Mouse (Mus musculus) heart, postnatal 4 days (tissue): ENCODE measurements around the gene Kiss1. TPM values are rescaled to one million over a fixed set of nuclear protein-coding genes. Genes with fewer than 3 reads are reported as not detected.

Source experiments
- DNase-seq: peaks from one replicate; pipeline ENCODE4 v3.0.0; 2021
- total RNA-seq, 2 experiments: library from RNA; stranded (reverse); gene quantifications; 2 replicates each; pipeline ENCODE4 v1.2.3; 2021

The Kiss1 gene
- total RNA-seq = not detected

DNA sequence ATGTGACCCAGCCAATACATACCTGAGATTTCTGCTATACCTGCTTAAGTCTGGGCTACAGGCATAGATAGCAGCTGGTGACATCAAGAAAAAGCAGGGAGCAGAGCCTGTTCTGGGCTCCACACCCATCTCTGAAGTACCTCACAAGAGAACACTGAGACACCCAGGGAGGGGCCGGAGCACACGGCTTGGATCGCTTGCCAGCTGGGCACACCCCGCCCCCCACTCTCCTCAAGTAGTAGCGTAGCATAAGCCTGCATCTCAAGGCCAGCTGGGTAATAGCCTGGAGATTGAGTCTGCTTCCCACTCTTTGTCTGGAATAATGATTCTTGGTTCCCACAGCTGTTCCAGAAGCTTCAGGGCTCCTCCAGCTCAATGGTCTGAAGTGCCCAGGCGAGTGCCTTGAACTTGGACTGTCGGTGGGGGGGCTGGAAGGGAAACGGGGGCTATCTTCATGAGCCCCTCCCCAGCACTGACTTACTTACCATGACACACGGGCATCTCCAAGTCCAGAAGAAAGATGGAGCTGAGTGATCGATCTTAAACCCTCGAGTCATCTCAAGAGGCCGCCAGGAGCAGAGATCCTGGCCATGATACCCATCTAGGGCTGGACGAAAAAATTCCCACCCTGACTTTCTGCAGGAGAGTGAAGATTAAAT is at the start of gene Kiss1:
Gene Kiss1 (plus strand): TSS at position 609 of the 659 bp plus-strand sequence.
- no peak for DNase-seq

GRCm38 (mm10) chr1:133274163-133274562 is 47.5 kb upstream of the Kiss1 start:
- DNase-seq = no peak

DNA sequence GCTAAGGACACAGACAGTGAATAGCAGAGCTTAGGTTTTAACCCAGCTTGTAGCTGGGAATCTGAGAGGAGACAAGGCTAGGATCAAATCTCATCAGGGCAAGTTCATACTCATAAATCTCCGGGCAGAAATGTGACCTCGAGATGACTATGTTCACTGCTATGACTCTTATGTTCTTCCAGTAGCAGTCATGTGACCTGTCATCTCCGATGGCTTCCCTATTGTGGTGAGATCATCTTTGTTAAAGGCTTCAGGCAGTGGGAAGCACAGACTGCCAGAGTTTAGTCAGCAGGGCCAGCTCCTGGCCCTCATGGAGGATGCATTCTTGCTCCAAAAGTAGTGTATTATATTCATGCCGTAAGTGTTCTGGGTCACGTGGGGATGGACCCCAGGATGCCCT is 44.7 kb upstream of the Kiss1 start:
- DNase-seq = no peak

GRCm38 (mm10) chr1:133278539-133278938 is 43.1 kb upstream of the Kiss1 start:
- DNase-seq = no peak

GRCm38 (mm10) chr1:133278946-133279631 is 42.6 kb upstream of the Kiss1 start:
- no peak for DNase-seq

DNA sequence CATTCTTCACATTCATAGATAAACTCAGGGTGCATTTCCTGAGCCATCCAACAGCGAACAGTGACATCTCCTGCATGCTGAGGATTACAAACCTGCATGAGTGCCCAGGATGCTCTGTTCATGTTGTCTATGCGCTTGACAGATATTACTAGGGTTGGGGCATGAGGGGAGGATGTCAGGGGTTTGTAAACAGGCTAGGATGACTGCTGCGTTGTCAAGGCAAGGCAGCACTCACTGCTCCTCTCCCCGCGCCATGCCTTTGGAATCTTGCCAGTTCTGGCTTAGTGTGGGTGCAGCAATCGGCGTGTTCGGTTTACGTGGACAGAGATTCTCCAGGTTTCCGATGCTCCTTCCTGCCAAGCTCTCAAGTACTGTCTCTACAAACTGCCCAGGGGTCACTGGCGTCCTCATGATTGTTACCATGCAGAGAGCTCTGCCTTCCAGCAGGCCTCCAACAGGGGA is 42.0 kb upstream of the Kiss1 start:
- no peak for DNase-seq

DNA sequence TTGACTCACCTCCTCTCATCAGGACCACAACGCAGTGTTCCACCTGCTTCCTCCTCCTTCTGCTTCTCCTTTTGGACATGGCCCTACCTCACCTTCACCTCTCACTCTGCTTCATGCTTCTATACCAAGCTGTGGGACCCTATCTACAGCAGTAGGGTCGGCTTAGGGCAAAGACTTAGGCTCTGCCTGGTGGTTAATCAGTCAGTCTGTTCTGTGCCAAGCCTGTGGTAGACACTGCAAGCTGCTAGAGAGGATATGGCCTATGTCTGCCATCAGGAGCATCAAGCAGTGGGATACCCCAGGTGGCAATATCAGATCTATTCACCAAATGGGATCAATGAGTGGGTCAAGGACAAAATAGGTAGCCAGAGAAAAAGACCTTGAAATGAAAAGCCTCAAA is 41.1 kb upstream of the Kiss1 start:
- DNase-seq = no peak

- DNase-seq = no peak
Observed at GRCm38 (mm10) chr1:133285907-133286306, 35.8 kb upstream of the Kiss1 start.

- no peak for DNase-seq
Observed at GRCm38 (mm10) chr1:133287051-133287450, 34.6 kb upstream of the Kiss1 start.

DNA sequence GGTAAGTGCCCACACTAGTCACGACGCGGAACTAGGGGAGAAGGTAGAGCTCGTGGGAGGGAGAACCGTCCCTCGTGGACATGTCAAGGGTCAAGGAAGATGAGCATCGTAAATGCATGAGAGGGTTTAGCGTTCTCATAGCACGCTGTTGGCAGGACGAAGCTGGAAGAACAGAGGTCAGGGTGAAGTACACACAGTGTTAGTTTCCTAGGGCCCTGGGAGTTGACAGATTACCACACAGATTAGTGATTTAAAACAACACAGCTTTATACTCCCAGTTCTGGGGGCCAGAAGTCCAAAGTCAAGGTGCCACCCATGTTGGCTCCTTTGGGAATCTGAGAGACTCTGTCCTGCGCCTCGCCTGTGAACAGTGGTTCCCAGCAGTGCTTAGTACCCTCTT is 33.8 kb upstream of the Kiss1 start:
- DNase-seq = no peak

DNA sequence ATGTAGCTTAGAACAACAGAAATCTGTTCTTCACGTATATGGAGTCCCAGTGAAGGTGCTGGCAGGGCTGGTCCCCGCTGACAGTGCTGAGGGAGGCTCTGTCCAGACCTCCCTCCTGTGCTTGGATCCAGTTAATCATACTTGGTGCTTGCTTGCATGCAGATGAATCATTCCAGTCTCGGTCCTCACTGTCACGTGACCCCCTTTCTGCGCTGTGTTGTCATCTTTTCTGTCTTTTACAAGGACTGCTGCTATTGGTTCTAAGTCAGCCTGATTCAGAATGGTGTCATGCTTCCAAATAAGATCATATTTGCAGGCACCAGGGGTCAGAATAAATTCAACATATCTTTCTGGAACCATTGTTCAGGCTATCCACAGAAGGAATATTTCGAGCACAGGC is 29.8 kb upstream of the Kiss1 start:
- no peak for DNase-seq

DNA sequence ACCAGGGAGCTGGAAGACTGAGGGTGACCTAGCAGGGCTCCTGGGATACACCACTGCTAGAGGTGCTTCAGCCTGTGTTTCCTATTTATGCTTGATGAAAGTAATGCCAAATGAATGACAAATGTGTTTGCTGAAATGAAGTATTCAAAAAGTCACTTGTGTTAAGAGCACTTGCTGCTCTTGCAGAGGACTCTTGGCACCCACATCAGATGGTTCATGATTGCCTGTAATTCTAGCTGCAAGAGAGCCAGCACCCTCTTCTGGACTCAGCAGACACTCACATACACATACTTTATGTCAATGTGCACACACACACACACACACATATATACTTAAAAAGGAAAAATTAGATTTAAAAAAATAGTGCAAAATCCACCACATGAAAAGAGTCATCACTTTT is 29.1 kb upstream of the Kiss1 start:
- no peak for DNase-seq

- DNase-seq = peak; percentile 83
Observed at GRCm38 (mm10) chr1:133296376-133296775, 25.3 kb upstream of the Kiss1 start.

- DNase-seq = no peak
Observed at GRCm38 (mm10) chr1:133298816-133299215, 22.9 kb upstream of the Kiss1 start.

DNA sequence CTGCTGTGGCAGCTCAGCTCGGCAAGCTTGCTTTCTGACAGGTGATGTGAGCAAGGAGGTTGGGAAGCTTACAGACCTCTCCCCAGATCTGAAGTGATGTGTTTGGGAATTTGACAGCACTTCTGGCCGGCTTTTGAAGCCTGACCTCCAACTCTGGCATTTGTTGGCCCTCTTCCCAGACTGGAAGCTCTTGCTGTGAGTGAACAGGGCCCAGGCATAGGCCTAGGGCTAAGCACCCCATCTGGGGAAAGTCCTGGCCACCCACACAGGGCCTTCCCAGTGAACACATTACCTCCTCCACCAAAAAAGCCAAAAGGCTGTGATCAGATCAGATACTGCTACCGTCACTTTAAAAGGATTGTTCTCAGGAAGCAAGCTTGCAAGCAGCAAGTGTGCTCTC is 19.1 kb upstream of the Kiss1 start:
- DNase-seq = peak; percentile 82

- DNase-seq = peak; percentile 91
Observed at GRCm38 (mm10) chr1:133306842-133307241, 14.8 kb upstream of the Kiss1 start.

DNA sequence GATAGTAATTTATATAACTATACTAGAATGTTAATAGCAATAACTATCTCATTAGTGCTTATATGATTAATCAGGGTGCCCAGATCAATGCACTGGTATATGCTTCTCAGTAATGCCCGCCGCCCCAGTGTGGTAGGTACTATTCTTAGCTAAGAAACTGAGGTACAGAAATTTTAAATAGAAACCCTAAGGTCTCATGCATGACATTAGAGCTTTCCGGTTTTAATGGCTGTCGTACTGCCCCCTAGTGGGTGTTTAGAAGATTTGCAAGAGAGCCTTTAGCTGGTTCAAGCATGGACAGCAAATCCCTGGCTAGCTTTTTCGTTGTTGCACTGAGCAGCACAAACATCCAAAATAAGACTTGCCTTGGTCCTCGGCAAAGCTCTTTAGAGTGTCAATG is 14.4 kb upstream of the Kiss1 start:
- DNase-seq = peak; percentile 53

DNA sequence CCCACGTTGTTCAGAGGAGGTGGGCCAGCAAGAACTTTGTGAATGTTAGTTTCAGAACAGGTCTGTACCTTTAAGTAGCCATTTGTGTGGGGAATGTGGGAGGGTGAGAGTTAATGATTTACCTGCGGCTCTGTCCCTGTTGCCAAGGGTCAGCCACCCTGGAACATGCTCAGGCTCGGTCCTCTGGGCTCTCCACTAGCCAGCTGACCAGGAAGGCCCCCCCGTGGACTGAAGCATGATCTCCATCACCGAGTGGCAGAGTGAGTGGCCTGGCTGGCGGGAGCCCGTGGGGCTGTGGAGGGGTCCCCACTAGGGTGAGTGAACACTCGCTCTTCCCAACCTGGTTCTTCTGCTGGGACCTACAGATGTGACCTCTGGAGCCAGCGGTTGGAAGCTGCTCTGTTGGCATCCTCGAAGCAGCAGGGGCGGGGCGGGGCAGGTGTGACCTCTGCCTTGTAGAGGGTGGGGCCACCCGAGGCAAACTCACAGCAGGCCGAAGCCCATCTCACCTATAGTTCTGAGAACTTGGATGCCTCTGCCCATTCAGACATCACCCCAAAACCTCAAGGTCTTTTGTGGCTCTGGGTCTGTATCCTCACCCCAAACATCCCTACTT is 11.9 kb upstream of the Kiss1 start, which contains the start of gene Golt1a:
Gene Golt1a (plus strand): TSS at position 149 of the 616 bp plus-strand sequence.
- DNase-seq = no peak

DNA sequence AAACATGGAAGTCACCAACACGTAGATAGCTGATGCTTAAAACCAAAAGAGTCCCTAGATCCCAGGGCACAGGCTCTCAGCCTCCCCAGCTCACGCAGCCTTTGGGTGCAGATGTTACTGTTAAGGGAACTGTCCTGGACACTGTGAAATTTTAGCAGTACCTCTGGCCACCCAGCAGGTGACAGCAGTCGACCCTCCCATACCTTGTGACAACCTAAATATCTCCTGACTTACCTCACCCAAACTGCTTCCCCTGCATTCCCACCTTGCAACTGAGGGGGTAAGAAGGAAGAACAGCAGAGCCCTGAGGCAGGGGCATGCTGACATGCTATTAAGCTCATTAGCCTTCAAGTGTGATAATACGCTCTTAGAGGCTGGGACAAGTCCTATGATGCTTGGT is 10.4 kb upstream of the Kiss1 start:
- no peak for DNase-seq

DNA sequence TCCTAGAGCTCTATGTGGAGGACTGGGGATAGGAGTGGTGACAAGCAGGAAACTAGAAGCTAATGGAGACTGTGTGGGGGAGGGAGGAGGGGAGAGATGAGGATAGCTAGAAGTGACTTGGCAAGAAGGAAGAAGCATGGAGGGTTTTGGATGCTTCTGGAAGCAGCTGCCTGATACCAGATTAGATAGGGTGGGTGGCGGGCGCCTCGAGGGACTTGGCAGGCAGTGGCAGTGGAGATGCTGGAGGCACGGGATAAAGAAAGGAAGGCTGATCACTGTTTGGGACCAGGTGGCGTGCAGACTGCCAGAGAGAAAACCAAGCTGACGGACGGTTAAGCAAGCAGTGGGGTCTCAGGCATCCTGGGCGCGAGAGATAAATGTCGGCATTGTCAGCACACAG is 9.7 kb upstream of the Kiss1 start:
- DNase-seq = no peak

GRCm38 (mm10) chr1:133314364-133314763 is 7.3 kb upstream of the Kiss1 start:
- peak; percentile 72 for DNase-seq

- DNase-seq = no peak
Observed at GRCm38 (mm10) chr1:133315775-133316174, 5.9 kb upstream of the Kiss1 start.

DNA sequence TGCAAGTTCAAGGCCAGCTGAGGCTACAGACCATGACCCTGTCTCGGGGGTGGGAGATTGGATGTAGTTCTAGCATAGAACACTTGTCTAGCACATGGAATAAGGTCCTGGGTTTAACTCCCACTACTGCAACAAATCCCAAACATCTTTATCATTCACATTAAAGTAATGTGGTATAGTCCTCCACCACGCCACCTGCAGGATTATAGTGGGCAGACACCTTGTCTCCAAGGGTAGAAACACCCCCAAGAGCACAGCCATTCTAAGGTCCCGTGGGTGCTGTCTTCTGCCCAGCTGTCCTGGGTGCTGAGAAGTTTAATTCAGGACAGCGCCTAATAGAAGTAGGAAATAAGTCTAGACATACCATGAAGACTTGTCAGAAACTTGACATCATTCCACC is 5.1 kb upstream of the Kiss1 start:
- DNase-seq = no peak

DNA sequence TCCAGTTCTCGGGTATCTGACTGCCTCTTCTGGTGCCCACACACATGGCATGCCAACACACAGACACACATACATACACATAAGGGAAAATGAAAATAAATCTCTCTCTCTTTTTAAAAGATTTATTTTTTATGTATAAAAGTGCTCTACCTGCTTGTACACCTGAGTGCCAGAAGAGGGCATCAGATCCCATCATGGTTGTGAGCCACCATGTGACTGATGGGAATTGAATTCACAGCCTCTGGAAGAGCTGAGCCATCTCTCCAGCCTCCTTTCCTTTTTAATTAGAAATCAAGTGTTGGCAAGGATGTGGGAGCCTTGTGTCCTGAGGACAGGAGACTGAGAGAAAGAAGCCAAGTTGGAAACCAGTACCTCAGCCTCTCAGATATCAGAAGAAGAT is 4.5 kb upstream of the Kiss1 start:
- DNase-seq = no peak
